Mouse (Mus musculus): Measurements from ENCODE around the gene Gna11.

Gna11 gene

DNA sequence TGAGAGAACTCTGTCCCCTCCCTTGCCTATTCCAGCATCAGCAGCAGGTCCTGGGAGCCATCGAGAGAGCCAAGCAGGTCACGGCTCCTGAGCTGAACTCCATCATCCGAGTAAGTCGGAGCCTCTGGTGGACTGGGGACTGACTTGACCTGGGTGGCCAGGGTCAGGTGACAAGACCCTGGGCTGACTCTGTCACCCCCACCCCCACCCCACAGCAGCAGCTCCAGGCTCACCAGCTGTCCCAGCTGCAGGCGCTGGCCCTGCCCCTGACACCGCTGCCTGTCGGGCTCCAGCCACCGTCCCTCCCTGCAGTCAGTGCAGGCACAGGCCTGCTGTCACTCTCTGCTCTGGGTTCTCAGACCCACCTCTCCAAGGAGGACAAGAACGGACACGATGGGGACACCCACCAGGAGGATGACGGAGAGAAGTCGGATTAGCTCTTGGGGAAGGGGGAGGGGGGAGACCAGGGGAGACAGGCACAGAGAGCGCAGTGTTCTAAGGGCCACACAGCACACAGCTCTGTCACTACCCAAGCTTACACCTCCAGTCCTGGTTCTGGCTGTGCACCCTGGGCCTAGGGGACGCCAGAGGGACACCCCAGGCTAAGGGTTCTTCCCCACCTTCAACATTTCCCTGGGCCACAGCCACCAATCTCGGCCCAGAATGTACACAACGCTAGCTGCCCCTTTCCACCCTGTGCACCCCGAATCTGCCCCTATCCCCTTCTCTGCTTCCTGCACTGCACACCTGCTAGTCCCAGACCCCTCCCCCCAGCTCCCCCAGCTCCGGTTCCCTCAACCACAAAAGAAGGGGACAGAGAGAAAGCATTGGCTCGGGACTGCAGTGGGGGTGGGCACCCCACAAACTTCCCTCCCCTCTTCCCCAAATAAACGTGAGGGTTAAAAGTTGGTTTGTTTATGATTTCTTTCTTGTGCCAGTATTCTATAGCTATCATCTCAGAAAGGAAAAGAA is 20.6 kb upstream of the Gna11 start:
- no peak for DNase-seq (ENCODE audit: low spot score in 2 of 2)

DNA sequence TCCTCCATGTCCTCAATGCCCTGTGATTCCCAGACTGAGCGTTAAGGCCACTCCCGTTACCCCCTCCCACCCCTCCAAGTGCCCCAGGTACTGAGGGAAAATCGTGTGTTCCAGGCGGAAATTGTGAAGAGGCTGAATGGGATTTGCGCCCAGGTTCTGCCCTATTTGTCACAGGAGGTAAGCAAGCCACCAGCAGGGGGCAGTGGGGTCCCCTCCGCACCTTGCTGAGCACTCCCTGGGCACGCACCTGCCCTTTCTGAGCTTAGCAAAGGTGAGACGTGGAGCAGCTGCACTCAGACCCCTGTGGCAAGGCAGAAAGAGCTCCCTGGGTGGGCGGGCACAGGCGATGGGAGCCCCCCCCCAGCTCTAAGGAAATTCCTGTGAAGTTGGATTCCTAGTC is 19.7 kb upstream of the Gna11 start:
- DNase-seq (ENCODE audit: low spot score in 2 of 2), result no peak

DNA sequence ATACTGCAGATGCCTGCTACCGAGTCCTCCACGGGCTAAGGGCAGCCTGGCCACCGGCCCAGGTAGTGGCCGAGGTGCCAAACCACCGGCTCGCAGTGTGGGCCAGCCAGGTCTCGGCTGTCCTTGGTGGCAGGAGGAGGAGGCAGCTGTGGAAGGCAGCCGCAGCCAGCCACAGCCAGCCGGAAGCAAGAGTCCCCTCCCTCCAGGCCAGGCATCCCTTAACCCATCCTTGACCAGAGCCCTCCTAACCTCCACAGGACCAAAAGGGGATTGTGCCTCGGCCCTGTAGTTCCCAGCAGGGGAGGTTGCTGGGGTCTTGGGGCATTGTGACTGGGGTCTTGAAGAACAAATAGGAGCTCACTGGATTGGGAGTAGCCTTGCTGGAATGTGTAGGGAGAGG is 19.2 kb upstream of the Gna11 start:
- no peak for DNase-seq (ENCODE audit: low spot score in 2 of 2)

DNA sequence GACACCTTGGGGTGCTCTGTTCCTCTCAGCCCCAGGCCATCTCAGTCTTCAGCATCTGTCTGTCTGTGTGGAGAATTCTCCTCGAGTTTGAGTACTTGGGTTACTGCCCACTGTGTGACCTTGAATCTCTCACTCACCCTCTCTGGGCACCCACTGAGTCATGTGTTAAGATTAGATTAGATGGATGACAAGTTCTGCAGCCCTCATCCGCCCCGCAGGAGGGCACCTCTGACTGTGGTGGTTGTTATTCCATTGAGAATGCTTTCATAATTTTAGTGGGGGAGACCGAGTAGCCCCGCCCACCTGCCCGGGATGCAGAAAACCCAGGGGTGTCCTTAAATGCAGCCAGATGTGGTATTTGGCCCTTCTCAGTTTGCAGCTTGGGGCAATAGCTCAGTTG is 18.5 kb upstream of the Gna11 start:
- DNase-seq (ENCODE audit: low spot score in 2 of 2), result no peak

DNA sequence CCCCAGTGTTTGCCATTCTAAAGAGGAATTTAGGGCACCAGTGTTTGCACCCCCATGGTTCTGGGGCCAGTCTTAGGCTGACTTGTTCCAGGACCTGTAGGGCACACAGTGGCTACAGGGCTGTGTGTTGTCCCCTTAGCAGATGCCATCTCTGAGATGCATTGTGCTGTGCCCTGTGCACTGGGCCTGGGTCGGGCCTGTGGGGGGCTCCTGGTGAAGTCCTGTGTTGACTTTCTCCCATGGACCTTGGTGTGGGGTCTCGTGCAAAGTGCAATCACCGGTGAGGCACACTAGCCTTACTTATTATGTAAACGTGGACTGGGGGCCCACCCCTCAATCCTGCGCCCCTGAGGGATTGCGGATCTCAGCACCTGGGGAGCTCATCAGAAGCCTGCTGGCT is 17.4 kb upstream of the Gna11 start:
- DNase-seq (ENCODE audit: low spot score in 2 of 2), result no peak

DNA sequence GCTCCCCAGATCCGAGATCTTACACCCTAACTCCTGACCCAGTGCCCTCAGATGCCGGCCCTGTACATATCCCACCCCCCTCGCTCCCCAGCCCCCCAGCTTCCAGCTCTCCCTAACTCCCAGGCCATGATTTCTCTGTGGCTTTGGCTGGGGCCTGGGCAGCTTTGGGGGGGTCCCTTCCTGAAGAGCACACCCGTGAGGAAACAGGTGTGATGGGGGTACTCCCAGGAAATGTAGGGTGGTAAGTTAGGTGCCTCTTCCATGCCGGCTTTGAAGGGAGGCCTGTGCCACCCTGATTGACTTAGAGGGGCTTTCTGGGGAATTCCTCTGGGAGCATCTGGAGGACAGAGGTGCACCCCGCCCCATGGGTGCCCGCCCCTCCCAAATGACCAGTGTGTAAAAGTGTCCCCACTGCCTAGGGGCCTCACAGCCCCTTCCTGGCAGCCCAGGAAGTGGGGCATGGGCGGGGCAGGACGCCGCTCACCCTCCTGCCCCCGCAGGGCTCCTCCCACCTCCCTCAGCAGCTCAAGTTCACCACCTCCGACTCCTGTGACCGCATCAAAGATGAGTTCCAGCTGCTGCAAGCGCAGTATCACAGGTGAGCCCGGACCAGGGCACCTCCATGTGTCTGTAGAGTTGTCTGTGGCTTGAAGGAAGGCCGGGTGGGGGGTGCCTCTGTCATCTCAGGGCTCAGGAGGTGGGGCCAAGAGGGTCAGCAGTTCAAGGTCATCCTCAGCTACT is 15.9 kb upstream of the Gna11 start:
- no peak for DNase-seq (ENCODE audit: low spot score in 2 of 2)

DNA sequence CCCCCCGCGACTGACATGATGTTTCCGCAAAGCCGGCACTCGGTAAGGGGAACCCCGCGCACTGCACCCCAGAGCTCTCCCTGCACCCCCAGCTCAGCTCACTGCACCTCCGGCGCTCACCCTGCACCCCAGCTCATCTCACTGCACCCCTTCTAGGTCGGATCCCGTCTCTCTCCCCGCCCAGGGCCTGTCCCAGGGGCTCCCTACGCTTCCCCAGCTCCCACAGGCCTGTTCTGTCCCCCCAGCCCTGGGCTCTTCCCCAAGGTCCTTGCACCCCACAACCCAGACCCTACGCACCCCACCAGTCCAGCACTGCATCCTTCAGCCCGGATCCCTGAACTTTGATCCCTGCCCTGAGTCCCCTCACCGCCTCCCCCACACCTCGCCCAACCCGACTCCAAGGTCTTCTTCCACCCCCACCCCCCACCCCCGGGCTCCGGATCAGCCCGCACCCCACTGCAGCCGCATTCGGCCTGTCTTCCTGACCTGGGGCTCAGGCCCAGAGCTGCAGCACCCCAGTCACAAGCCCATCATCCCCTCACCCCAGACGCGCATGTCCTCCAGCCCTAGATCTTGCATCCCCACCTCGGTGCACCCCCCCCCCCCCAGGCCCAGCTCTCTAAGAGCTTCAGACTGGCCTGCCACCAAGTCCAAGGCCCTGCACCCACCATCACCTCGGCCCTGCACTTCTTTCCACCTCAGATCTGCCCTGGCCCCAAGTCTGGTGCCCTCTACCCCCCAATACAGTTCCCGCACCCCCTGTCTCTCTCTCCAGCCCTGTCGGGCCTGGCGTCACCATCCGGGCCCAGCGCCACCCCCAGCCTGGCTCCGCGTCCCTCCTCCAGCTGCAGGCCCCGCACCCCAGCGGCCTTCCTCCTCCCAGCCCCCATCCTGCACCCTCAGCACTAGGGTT is 14.9 kb upstream of the Gna11 start:
- DNase-seq (ENCODE audit: low spot score in 2 of 2), result peak; percentile 53 to 69

DNA sequence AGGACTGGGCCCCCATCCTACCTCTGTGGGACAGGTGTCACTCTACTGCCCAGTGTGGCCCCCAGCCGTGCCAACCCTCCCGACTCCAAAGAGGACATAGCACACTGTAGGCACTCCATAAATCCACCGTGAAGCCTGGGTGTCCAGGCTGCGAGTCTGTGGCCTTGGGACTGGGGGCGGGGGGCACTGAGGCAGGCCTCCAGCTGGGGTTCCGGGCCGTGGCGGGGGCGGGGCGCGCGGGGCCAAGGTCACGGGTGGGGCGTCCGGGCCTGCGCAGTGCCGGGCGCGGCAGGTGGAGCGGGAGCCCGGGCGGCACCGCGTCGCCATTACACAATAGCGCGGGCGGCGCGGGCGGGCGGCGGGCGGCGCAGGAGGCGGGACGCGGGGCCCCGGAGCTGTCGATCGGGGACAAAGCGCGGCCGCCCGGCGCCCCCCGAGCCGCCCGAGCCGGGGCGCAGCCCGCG is 14.2 kb upstream of the Gna11 start, which contains the start of gene Aes:
Gene Aes, plus strand, starts transcription at position 326 of the 464 bp plus-strand sequence.
- DNase-seq (ENCODE audit: low spot score in 2 of 2), result peak; percentile 74 to 79

DNA sequence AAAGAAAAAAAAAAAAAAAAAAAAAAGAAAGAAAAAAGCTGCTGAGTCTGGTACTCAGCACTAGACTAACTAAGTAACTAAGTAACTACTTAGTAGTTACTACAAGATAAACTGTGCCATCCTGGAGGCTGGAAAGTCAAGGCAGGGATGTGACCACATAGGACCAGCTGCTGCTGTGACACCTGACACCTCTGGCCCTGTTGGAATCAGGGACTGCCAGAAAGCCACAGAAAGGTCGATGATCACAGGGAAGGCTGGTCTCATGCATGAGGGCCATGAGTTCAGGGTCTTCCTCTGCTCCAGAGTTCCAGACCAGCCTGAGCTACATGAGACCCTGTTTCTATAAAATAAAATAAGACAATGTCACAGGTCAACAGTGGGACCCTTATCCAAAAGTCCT is 12.5 kb upstream of the Gna11 start:
- DNase-seq (ENCODE audit: low spot score in 2 of 2), result no peak

DNA sequence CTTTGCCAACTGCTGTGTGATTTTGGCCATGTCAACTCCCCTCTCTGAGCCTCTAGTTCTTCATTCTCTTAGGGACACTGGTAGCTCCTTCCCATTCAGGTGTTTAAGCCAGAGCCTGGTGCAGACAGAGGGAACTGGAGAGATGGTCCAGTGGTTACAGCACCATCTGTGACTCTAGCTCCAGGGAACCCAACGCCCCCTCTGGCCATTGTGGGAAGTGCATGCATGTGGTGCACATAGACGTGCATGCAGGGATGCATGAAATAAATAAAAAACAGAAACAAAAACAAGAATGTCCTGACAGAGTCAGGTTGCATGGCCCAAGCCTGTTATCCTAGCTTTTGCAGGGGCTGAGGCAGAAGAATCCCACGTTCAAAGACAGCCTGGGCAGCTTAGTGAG is 11.3 kb upstream of the Gna11 start:
- DNase-seq (ENCODE audit: low spot score in 2 of 2), result no peak

DNA sequence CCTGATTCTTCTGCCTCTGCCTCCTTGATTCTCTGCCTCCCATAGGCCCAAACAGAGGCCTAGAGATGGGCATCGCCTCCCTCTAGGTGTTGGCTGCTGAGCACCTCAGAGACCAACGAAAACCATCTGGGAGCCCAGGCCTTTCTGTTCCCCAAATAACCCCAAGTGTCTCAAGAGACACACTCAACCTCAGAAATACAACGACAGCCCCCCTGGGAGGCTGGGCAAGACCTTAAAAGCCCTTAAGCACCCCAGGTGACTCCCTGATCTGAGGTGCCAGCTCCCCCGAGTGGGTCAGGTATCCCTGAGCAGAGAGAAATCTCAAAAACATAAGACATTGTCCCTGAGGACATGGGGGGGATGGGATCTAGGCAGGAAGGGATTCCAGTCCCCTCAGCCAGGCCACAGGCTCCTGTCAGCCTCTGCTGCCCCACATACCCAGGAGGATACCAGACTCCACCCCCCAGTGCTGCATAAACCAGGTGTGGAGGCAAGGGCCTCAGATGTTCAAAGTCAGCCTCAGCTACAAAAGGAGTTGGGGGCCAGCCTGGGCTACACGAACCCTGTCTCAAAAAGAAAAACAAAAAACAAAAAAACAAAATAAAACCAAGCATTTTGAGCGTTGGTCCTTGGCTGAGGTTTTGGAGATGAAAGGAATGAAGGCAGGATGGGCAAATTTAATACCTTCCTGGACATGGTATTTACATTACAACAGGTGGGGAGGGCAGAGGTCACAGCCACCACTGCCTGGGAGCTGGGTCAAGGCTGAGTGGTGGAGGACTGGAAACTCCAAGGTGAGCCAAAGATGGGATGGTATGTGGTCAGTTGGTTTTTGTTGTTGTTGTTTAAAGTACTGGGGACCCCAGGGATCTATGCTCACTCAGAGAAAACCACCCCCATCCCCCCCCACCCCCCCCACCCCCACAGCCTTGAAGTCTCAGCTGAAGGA is 9.1 kb upstream of the Gna11 start:
- no peak for DNase-seq (ENCODE audit: low spot score in 2 of 2)

DNA sequence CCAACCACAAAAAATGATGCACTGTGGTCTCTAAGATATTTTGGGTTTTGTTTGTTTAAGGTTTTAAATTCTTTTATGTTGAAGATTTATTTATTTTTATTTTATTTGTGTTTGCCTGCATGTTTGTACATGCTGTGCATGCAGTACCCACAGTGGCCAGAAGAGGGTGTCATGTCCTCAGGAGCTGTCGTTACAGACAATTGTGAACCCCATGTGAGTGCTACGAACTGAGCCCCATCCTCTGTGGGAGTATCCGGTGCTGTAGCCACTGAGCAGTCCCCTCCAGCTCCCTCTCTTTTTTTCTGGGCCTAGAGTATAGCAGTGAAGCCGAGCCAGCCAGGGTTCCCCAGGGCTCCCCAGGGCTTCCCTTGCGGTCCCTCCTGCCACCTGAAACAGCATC is 8.2 kb upstream of the Gna11 start:
- DNase-seq (ENCODE audit: low spot score in 2 of 2), result no peak

DNA sequence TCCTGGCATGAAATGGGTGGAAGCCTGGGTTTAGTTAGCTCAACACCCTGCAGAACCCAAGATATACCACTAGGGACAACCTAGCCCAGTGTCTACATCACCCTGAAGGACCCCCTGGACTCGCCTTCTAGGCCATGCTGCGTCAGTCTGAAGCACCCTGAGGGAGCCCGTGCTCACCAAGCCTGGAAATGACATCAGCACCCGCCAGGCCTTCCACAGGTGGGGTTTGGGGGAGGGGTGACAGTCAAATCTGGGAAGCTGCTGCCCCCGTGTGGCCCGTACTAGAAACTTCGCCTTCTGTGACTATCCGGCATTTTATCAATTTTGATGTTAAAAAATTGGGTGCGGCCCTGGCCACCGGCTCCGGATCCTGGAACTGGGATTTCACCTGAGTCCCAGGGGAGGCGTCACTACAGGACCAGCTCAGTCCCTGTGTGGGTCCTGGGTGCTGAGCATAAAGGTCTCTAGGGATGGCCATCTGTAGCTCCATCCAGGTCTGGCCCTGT is 6.7 kb upstream of the Gna11 start:
- DNase-seq (ENCODE audit: low spot score in 2 of 2), result peak; percentile 66 to 78

DNA sequence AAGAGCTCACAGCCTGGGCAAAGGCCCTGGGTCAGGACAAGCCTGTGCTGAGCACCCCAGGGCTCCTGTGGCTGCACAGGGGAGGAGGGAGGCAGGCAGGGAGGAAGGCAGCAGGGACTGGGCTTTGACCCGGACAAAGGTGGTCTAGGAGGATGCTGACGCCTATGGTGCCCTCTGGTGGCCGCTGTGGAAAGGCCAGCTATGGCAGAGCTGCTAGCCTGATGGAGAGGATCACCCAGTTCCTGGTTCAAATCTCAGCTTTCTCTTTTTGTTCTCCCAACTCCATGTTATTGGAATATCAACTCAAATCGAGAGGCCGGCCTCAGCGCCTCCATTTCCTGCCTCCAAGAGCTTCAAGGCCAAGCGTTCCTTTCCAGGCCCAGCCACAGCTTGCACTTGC is 5.3 kb upstream of the Gna11 start:
- DNase-seq (ENCODE audit: low spot score in 2 of 2), result no peak

DNA sequence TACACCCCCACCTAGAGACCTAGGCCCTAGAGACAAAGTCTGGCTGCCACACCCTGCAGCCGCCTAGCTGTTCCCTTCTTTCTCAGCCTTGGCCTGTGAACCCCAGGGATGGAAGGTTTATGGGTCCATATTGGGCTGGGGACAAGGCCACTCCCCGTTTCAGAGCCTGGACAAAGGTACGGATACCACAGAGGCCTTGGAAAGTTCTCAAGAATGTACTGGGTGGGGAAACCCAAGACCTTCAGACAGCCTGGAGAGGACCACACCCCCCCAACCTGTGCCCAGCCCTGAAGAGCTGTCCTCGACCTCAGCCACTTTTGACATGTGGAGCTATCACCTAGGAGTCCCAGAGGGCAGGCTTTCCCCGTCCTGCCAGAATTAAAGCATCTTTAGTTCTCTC is 4.0 kb upstream of the Gna11 start:
- DNase-seq (ENCODE audit: low spot score in 2 of 2), result no peak

DNA sequence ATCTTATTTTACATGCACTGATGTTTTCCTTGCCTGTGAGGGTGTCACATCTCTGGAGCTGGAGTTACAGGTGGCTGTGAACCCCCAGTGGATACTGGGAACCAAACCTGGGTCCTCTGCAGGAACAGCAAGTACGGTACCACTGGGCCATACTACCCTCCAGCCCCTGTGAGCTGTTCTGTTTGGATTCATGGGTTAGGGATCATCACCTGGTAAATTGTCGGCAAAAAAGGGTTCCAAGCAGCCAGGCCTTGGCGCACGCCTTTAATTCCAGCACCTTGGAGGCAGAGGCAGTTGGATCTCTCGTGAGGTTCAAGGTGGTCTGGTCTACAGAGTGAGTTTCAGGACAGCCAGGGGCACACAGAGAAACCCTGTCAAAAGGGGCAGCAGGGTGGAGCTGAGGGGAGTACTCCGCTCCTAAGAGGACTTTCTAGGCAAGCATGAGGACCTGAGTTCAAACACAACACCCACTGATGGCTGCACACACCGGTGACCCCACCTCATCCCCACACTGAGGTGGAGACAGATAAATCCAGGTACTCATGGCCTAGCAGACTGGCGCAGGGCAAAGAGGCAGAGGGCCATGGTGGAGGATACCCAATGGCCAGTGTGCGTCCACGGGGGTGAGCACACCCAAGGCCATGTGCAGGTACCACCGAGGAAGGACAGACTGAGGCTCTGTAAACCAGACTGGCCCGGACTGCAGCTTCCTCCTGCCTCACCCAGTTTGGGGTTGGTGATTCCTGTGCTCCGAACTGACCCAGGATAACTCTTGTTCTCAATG is 2.0 kb upstream of the Gna11 start:
- no peak for DNase-seq (ENCODE audit: low spot score in 2 of 2)

DNA sequence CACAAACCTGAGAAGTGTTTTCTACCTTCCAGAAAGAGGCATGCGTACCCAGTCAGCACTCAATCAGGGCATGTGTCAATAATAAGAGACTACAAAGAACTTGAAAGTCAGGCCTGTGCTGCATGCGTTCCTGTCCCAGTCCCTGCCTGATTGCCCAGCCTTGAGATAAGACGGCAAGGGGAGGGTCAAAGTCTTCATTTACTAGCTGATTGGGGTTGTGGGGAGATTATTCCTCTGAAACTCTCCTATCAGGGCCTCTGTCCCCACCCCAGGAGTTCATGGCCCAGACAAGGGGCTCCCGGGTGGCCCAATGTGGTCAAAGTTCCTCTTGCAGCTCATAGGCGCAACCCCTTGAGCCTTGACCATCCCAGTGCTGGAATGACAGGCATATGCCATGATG is 1.3 kb upstream of the Gna11 start:
- no peak for DNase-seq (ENCODE audit: low spot score in 2 of 2)

DNA sequence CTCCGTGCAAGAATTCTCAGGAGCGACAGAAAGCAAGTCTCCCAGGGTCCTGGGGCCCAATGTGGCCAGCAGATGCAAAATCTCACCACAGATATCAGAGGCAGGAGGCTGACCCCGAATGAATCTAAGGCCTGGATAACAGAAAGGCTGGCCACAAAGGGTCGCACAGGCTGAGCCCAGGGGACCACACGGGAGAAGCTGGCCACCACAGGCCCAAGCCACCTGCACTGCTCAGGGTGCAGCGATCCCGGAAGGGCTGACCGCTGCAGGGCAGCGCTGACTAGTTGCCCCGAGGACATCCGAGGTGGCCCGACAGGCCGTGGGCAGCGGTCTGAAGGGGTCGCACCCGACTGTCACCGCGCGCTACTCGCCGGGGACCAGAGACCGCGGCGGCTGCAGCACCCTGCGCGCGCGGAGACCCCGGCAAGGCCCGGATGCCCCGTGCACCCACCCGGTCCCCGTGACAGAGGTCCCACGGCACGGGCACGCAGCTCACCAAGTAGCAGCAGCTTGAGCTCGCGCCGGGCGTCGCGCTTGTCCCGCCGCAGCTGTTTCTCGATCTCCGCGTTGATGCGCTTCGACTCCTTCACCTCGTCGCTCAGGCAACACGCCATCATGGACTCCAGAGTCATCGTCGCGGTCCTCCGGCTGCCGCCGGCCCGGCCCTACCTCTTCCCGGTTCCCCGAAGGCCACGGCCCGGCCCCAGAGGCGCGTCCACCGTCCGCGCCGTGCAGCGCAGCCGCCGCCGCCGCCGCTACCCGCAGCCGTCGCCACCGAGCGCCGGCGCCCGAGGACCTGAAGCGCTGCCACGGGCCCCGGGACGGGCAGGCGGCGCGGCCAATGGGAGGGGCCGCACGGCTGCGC is 462 bp downstream of the Gna11 start:
- peak in 1 of 2 experiments; percentile 44 for DNase-seq (ENCODE audit: low spot score in 2 of 2)

DNA sequence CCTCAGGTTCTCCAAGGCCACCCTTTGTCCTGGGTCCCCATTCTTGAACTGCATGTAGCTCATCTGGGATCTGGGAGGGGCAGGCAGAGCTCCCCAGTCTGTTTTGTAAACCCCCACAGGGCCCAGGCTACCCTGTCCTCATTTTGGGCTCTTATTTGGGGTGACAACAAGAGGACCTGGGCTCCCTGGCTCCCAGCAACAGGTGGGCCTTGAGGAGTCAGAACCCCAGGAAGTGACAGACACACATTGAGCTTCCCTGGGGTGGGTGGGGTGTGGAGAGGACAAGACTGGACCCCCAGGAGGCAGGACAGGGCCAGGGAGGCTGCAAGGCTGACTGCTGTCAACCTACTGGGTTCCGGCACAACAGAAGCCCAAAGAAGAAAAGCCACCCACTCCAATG is 1.4 kb downstream of the Gna11 start:
- DNase-seq (ENCODE audit: low spot score in 2 of 2), result no peak

All from urinary bladder, adult 18-20 months (tissue).